Mouse (Mus musculus) liver, embryonic 16.5 days (tissue): ENCODE measurements around the gene Neurod6. TPM values are rescaled to one million over a fixed set of nuclear protein-coding genes. Genes with fewer than 3 reads are reported as not detected.
"Not testable (repeated sequence)": the region's sequence is repeated elsewhere in the genome, so short reads cannot be mapped to it uniquely, and the experiment has no call there.

Experiments
- ATAC-seq: fragments of 200-750 bp; cut with Nextera tagmentation; 2 replicates; pipeline ENCODE4 v1.8.0; 2017; ENCODE audit warnings: low read depth, mild to moderate bottlenecking, moderate number of reproducible peaks, moderate library complexity
- H3K27ac ChIP-seq: fragments of 300-500 bp; sonication (generic); 2 replicates; pipeline ENCODE4 v1.5.1; 2014; ENCODE audit warnings: mild to moderate bottlenecking, low read length
- H3K27me3 ChIP-seq: fragments of 300-500 bp; sonication (generic); 2 replicates; pipeline ENCODE4 v1.6.1; 2014; ENCODE audit warnings: low read depth, low read length, mixed read lengths; ENCODE audit not compliant: control insufficient read depth, insufficient read depth
- H3K36me3 ChIP-seq: fragments of 300-500 bp; sonication (generic); 2 replicates; pipeline ENCODE4 v1.6.1; 2014; ENCODE audit warnings: mild to moderate bottlenecking; ENCODE audit not compliant: control insufficient read depth, insufficient read depth
- H3K4me1 ChIP-seq: fragments of 300-500 bp; sonication (generic); 2 replicates; pipeline ENCODE4 v1.6.1; 2014; ENCODE audit warnings: low read depth, low read length, mixed read lengths; ENCODE audit not compliant: control insufficient read depth
- H3K4me2 ChIP-seq: fragments of 300-500 bp; sonication (generic); 2 replicates; pipeline ENCODE4 v1.6.1; 2014; ENCODE audit warnings: low read depth, low read length, mixed read lengths
- H3K4me3 ChIP-seq: fragments of 300-500 bp; sonication (generic); 2 replicates; pipeline ENCODE4 v1.5.1; 2014; ENCODE audit warnings: low read depth, mild to moderate bottlenecking, low read length
- H3K9ac ChIP-seq: fragments of 300-500 bp; sonication (generic); 2 replicates; pipeline ENCODE4 v1.6.1; 2014; ENCODE audit warnings: low read depth, low read length
- H3K9me3 ChIP-seq: fragments of 300-500 bp; sonication (generic); replicated peaks from 2 replicates; pipeline ENCODE4 v1.6.1; 2016; ENCODE audit warnings: low read length; ENCODE audit not compliant: control insufficient read depth
- WGBS: fragments of 180-500 bp; shearing (Covaris S2); extraction: QIAGEN DNeasy Blood & Tissue Kit; methylation state at CpG from one replicate; pipeline ENCODE4 v1.1.7; 2014; ENCODE audit not compliant: insufficient replicate concordance; 5-methylcytosine and 5-hydroxymethylcytosine counted together
- polyA plus RNA-seq: library from polyadenylated mRNA; unstranded; fragments of >200 nt; fragmentation: Nextera tagmentation; extraction: Ambion mirVana; gene quantifications from 2 replicates; pipeline ENCODE4 v1.2.1, GENCODE M21; 2015

The Neurod6 gene
- polyA plus RNA-seq, result not detected in 2 replicates

DNA sequence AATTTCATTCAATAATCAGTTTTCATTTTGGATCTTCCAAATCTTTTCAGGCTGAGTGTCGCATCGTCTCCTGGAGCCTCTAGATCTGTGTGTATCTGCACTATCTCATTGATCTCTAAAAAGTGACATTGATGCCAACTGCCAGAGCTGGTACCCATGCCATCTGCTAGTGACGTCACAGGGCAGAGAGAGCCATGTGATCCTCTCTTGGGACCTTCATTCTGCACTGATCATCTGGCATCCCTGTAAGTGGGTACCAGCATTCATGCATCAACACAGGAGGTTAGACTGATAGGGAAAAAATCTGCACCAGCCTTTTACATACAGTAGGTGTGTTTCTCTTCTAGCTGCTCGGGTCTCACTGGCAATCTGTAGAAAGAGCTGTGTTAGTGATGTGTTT is at the start of gene Neurod6:
Gene Neurod6 (minus strand): TSS at position 290 of the 400 bp plus-strand sequence.
- Histone ChIP-seq H3K27me3 (peaks cover 14% of the 10 kb centered on the region), H3K4me1 (no peaks in the 10 kb centered on the region), H3K4me2 (no peak within 1 kb of the TSS), H3K9me3 (no peaks in the 10 kb centered on the region), H3K9ac (no peak within 1 kb of the TSS), H3K36me3 (no peaks in the 10 kb centered on the region), H3K27ac (no peak within 1 kb of the TSS), H3K4me3 (no peak within 1 kb of the TSS)
- WGBS, result 54% methylated on average over 4 of the region's 4 CpGs
- ATAC-seq, result no peak

DNA sequence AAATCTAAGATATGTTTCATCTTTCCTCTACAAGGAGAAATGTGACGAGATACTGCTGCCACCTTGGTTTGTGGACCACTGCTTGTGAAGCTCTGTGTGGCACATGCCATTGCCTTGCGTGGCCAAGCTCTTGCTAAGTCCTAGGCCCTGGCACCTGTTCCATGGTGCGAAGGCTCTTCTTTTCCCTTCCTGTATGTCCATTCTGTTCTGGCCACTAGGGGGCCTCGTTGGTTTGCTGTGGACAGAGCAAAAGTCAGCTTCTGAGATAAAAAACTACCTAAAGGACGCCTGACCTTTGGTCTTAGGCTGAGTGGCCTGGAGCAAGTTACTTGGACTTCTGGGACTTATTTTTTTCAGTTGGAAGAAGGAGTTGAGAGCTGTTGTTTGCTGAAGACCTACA is 36.1 kb upstream of the Neurod6 start:
- H3K27ac ChIP-seq, result no peak overlapping the region
- no peaks in the 10 kb centered on the region for H3K9me3 ChIP-seq
- 24% methylated on average over 5 of the region's 5 CpGs for WGBS
- H3K4me2 ChIP-seq, result no peak overlapping the region
- ATAC-seq, result no peak
- no peak overlapping the region for H3K4me3 ChIP-seq
- no peaks in the 10 kb centered on the region for H3K27me3 ChIP-seq
- no peaks in the 10 kb centered on the region for H3K36me3 ChIP-seq
- no peaks in the 10 kb centered on the region for H3K4me1 ChIP-seq
- H3K9ac ChIP-seq, result no peak overlapping the region

DNA sequence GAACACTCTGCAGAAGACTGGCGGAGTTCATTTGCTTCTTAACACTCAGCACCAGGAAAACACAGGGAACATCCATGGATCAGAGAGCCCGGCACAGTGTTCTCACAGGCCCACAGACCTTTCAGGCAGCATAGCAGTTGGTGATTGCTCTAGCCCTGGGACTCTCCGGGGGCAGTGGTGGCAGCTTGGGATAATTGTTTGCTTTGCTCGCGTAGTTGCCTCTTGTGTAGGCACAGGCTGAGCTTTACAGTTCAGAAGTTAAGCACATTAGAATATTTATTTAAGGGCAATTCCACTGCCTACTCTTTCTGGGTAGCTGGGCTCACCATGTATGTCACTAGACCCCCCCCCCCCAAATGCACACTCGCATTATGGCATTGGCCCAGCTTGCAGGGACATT is 34.4 kb upstream of the Neurod6 start:
- Histone ChIP-seq H3K36me3 (no peaks in the 10 kb centered on the region), H3K27me3 (no peaks in the 10 kb centered on the region), H3K9me3 (no peaks in the 10 kb centered on the region), H3K4me2 (no peak overlapping the region), H3K4me3 (no peak overlapping the region), H3K4me1 (no peaks in the 10 kb centered on the region), H3K27ac (no peak overlapping the region), H3K9ac (no peak overlapping the region)
- whole genome bisulfite sequencing, result 66% methylated on average over 6 of the region's 6 CpGs
- no peak for ATAC-seq

DNA sequence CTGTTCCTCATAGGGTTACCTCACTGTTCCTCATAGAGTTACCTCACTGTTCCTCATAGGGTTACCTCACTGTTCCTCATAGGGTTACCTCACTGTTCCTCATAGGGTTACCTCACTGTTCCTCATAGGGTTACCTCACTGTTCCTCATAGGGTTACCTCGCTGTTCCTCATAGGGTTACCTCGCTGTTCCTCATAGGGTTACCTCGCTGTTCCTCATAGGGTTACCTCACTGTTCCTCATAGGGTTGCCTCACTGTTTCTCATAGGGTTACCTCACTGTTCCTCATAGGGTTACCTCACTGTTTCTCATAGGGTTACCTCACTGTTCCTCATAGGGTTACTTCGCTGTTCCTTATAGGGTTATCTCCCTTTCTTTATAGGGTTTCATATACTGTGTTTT is 29.9 kb upstream of the Neurod6 start:
- WGBS, result 72% methylated on average over 4 of the region's 4 CpGs
- not testable (repeated sequence) for H3K27ac ChIP-seq, H3K4me3 ChIP-seq, ATAC-seq, H3K4me1 ChIP-seq, H3K36me3 ChIP-seq, H3K9me3 ChIP-seq, H3K27me3 ChIP-seq, H3K9ac ChIP-seq, H3K4me2 ChIP-seq

DNA sequence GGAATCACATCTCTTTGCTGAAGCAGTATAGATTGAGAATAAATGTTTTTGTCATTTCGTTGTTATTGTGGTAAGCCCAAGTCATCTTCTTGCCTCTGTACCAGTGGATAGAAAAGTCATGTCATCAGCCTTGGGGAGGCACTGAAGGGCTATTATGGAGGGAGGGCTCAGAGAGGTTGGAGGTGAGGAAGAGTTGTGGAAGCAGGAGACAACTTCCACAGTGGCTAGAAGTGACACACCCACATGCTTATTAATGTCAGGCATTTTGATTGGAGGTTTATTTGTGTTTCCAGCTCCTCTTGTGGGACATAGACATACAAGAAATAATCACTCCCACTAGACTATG is 23.7 kb upstream of the Neurod6 start:
- H3K27me3 ChIP-seq, result no peaks in the 10 kb centered on the region
- H3K4me3 ChIP-seq, result no peak overlapping the region
- no peak for ATAC-seq
- H3K4me2 ChIP-seq, result no peak overlapping the region
- H3K4me1 ChIP-seq, result no peaks in the 10 kb centered on the region
- WGBS, result 56% methylated on average over 1 of the region's 1 CpGs
- H3K27ac ChIP-seq, result no peak overlapping the region
- no peaks in the 10 kb centered on the region for H3K9me3 ChIP-seq
- no peak overlapping the region for H3K9ac ChIP-seq
- no peaks in the 10 kb centered on the region for H3K36me3 ChIP-seq

DNA sequence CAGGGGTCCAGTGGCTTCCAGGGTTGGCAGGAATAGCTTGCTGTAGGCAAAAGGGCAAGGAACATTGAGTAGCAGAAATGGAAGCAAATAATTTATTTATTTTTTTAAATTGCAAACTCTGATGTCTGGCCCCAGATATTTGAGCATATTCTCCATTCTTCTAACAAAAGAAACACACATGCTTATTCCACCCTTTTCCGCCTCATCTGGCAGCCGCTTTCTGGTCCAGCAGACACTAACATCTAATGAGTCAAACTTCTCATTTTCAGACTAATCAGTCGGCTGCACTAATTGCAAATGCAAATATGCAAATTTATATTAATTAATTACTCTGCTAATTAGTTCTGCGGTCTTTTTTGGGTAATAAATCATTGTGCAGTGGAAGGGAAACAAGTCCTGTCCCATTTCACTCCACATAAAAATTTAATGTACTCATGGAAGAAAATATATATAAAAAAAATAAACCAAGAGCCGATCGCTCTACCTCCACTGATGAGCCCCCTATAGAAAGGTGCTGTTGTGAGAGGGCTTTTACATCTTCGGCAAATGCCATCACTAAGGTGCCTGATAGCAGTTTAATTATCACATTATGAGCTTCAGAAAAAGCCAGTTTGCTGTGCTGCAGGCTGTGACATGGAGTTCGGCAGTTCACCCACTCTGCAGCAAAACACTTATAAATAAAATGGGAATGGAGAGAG is 23.1 kb upstream of the Neurod6 start:
- H3K36me3 ChIP-seq, result no peaks in the 10 kb centered on the region
- H3K9ac ChIP-seq, result no peak overlapping the region
- no peak overlapping the region for H3K4me3 ChIP-seq
- H3K27me3 ChIP-seq, result no peaks in the 10 kb centered on the region
- no peaks in the 10 kb centered on the region for H3K4me1 ChIP-seq
- H3K9me3 ChIP-seq, result no peaks in the 10 kb centered on the region
- ATAC-seq, result no peak
- WGBS, result 76% methylated on average over 8 of the region's 8 CpGs
- no peak overlapping the region for H3K27ac ChIP-seq
- no peak overlapping the region for H3K4me2 ChIP-seq

DNA sequence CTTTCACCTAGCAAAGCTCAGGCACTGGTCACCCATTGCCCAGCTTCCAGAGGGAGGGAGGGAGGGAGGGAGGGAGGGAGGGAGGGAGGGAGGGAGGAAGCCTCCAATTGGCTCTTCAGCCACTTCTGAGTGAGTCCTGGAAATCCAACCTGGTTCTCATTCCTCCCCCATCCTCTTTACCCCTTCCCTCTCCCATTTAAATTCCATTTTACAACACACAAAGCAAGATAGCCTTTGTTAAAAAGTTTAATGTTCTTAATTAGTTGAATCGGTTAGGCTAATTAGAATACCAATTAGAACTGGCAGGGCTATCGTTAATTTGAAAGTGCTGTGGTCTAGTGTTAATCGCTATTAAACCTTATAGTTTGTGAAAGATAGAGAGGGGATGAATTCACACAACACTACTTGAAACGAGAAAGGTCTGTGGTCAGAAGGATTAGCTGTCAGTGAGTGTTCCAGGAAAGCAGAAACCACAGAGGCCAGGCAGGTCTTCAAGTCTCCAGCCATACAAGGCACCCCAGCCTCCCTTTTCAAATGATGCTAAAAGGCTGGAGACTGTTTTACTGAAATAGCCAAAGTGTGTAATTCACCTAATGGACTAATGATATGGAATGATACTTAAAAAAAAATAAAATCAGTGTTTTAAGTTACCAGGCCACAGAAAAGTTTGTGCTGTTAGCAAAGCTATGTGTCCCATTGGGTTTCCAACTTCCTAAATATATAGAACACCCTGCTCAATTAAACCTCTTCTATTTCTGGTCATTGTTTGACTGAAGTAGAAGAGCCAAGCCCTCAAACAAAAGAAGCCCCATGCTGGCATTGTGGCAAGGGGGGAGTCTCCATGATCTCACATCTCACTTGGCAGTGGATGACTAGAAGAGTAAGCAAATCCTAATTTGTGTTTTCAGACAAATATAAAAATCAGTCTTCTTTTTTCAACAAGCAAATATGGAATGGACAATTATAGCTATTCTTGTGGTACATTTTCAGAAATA is 19.6 kb upstream of the Neurod6 start:
- WGBS, result 31% methylated on average over 4 of the region's 4 CpGs
- ATAC-seq, result no peak
- Histone ChIP-seq H3K4me2 (no peak overlapping the region), H3K4me1 (no peaks in the 10 kb centered on the region), H3K27ac (no peak overlapping the region), H3K4me3 (no peak overlapping the region), H3K36me3 (no peaks in the 10 kb centered on the region), H3K9ac (no peak overlapping the region), H3K27me3 (no peaks in the 10 kb centered on the region), H3K9me3 (no peaks in the 10 kb centered on the region)

DNA sequence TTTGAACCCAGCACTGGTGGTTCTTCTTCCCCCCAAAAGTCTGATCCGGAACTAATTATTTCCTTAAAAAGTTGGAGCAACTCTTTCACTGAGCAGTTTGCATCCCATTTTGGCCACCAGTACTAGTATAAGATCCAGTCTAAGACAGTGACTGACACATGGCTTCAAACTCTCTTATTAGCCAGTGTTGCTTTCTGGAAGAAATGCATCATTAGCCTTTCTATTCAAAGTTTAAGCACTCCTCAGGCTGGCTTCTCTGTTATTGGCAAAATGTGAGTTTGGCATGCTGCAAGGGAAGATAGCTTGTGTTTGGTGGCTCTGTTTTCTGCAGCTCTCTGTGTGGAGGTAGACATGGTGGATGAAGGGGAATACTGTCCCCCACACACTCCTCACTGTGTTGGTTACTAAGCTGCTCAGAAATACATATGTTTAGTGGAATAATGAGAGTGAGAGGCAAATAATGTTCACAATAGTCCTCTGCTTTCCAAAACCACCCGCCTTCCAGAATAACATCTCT is 9.0 kb upstream of the Neurod6 start:
- Histone ChIP-seq H3K4me3 (no peak overlapping the region), H3K36me3 (no peaks in the 10 kb centered on the region), H3K4me2 (no peak overlapping the region), H3K9ac (no peak overlapping the region), H3K27ac (no peak overlapping the region), H3K27me3 (no peaks in the 10 kb centered on the region), H3K4me1 (no peaks in the 10 kb centered on the region), H3K9me3 (no peaks in the 10 kb centered on the region)
- no peak for ATAC-seq
- 67% methylated on average over 2 of the region's 2 CpGs for WGBS

DNA sequence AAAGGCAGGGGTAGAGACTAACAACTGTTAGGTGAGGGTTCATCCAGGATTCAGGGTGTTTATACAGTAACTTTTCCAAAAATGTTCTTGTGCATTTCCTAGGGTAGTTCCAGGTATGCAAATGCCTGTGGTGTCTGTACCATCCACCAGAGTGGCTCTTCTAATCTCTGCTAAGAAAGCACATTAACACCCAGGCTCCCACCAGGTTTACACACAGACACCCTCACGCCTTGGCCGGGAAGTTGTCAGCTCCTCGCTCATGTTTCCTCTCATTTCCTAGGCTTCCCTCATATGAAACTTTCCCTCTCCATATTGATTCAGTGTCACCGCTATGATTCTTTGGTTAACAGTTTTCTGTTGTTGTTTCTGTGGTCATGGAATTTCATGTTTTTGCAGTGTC is 2.4 kb upstream of the Neurod6 start:
- H3K9ac ChIP-seq, result no peak overlapping the region
- H3K4me3 ChIP-seq, result no peak overlapping the region
- no peaks in the 10 kb centered on the region for H3K36me3 ChIP-seq
- WGBS, result 68% methylated on average over 4 of the region's 4 CpGs
- H3K4me1 ChIP-seq, result no peaks in the 10 kb centered on the region
- no peak overlapping the region for H3K27ac ChIP-seq
- peaks cover 3% of the 10 kb centered on the region; the same call in 1 of the 2 replicates for H3K27me3 ChIP-seq
- no peaks in the 10 kb centered on the region for H3K9me3 ChIP-seq
- no peak for ATAC-seq
- H3K4me2 ChIP-seq, result no peak overlapping the region
